Mouse (Mus musculus) T-helper 2 cell (primary cell): ENCODE results near the gene Gm6890.
"Not testable (repeated sequence)": the region's sequence is repeated elsewhere in the genome, so short reads cannot be mapped to it uniquely, and the experiment has no call there.

Source experiments
- in situ Hi-C: fragments of 300-600 bp; cut with MboI, MseI; formaldehyde crosslinking; loops from one replicate; pipeline ENCODE4 v1.15.1; 2025; ENCODE audit warnings: high pct_unique_total_duplicates

Gene Gm6890

DNA sequence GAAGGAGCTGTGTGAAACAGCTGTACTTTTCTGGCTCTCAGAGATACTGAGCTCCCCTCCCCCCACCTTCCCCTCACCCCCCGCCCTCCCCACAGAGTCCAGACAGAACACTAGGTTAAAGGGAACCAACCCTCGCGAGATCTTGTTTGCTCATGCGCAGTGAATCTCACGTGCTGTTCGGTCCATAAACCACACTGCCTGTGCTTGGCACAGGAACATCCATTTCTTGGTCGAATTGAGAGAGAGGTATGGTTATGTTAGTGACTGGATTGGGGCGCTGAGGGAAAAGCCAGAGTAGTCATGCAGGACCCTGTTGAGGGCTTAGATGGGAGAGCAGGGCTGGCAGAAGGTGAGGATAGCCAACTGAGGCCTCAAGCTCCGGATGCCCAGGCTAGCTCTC, at the start of gene Gm6890:
Gm6890 (plus strand) TSS at position 301 of the 400 bp plus-strand sequence.
- in situ Hi-C loops: not testable (repeated sequence)

DNA sequence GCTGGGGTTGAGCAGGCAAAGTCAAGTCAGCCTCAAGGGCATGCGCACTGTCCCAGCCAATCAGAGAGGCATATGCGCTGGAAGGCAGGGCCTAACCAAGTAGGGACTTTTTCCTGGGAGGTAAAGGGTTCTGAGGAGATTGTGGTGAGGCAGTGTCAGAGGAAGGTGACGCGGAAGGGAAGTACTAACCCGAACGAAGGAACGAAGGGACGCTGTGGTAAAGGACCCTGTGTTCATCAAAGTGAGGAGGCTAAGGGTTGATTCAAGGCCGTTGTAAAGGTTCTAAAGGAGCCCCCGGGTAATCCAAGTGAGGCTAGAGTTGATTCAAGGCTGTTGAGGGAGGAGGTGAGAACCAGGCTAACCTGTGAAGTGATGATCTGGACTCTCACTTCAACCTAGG, 14.5 kb upstream of the Gm6890 start:
- in situ Hi-C loops: loop anchor here (10.0 kb wide), 1 partner anchor 1511 kb away; the partner anchor contains the start of gene Xlr4b

DNA sequence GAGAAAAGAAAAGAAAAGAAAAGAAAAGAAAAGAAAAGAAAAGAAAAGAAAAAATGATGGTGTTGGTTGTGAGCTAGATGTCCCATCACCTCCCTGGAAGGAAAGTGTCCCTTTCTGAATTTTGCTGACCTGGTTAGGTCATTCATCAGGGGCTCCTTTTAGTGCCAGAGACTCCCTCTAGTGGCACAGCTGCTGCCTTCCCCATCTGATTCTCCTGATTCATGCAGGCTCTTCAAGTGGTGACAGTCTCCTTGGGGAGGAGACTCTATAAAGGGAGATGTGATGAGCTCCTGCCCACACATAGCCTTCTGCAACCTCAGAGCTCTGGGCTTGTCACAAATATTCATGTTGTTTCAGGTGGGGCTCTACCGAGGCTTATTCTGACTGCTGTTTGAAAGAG, 30.0 kb downstream of the Gm6890 start:
- in situ Hi-C loops: loop anchor here (5.0 kb wide), 1 partner anchor 192 kb away; no protein-coding TSS in a partner anchor
